Mouse (Mus musculus): Measurements from ENCODE around the gene Arl14ep. TPM values are rescaled to one million over a fixed set of nuclear protein-coding genes. Genes with fewer than 3 reads are reported as not detected.

Arl14ep gene
- polyA plus RNA-seq, 1 experiment from 2014 or later, result 37.3 TPM

Other genes with a start within 250 kb of the Arl14ep start
- gene Fshb, start 85.2 kb upstream of the Arl14ep start, polyA plus RNA-seq (2015; fragmentation: Nextera tagmentation; extraction: Ambion mirVana), result not detected in 2 replicates

Measured in forebrain, embryonic 16.5 days (tissue).